Mouse (Mus musculus) midbrain, embryonic 12.5 days (tissue): ENCODE data around the gene Fam177a. TPM values are rescaled to one million over a fixed set of nuclear protein-coding genes. Genes with fewer than 3 reads are reported as not detected.
A peak's percentile ranks its signal among the peaks of the same experiment; 100 is the strongest.
"Not testable (repeated sequence)": the region's sequence is repeated elsewhere in the genome, so short reads cannot be mapped to it uniquely, and the experiment has no call there.

Experiments used
- ATAC-seq: fragments of 200-750 bp; cut with Nextera tagmentation; 2 replicates; pipeline ENCODE4 v1.8.0; 2017; ENCODE audit warnings: low read depth, moderate TSS enrichment, moderate library complexity; ENCODE audit not compliant: low FRiP score
- H3K27ac ChIP-seq: fragments of 300-500 bp; sonication (generic); replicated peaks from 2 replicates; pipeline ENCODE4 v1.5.1; 2016; ENCODE audit warnings: mild to moderate bottlenecking
- H3K27me3 ChIP-seq: fragments of 300-500 bp; sonication (generic); 2 replicates; pipeline ENCODE4 v1.6.1; 2016; ENCODE audit warnings: mild to moderate bottlenecking
- H3K36me3 ChIP-seq: fragments of 300-500 bp; sonication (generic); 2 replicates; pipeline ENCODE4 v1.6.1; 2016
- H3K4me1 ChIP-seq: fragments of 300-500 bp; sonication (generic); 2 replicates; pipeline ENCODE4 v1.6.1; 2016
- H3K4me2 ChIP-seq: fragments of 300-500 bp; sonication (generic); replicated peaks from 2 replicates; pipeline ENCODE4 v1.6.1; 2016; ENCODE audit warnings: mild to moderate bottlenecking, moderate library complexity
- H3K4me3 ChIP-seq: fragments of 300-500 bp; sonication (generic); 2 replicates; pipeline ENCODE4 v1.5.1; 2016; ENCODE audit warnings: mild to moderate bottlenecking
- H3K9ac ChIP-seq: fragments of 300-500 bp; sonication (generic); replicated peaks from 2 replicates; pipeline ENCODE4 v1.6.1; 2016; ENCODE audit warnings: mild to moderate bottlenecking, moderate library complexity
- H3K9me3 ChIP-seq: fragments of 300-500 bp; sonication (generic); 2 replicates; pipeline ENCODE4 v1.6.1; 2016; ENCODE audit warnings: mild to moderate bottlenecking
- WGBS: fragments of 180-500 bp; shearing (Covaris S2); methylation state at CpG from one replicate; pipeline ENCODE4 v1.1.7; 2016; 5-methylcytosine and 5-hydroxymethylcytosine counted together
- polyA plus RNA-seq: library from polyadenylated mRNA; unstranded; fragments of >200 nt; fragmentation: Nextera tagmentation; extraction: Ambion mirVana; gene quantifications from 2 replicates; pipeline ENCODE4 v1.2.1, GENCODE M21; 2016

The Fam177a gene
- 18.1 and 18.9 TPM in 2 replicates for polyA plus RNA-seq

GRCm38 (mm10) chr12:55124242-55124641, at the start of gene Fam177a:
Gene Fam177a, plus strand, starts transcription at chr12:55124469.
- H3K27me3 ChIP-seq, H3K9ac ChIP-seq, H3K27ac ChIP-seq, H3K36me3 ChIP-seq, H3K4me1 ChIP-seq, H3K4me3 ChIP-seq, H3K4me2 ChIP-seq, H3K9me3 ChIP-seq: not testable (repeated sequence)
- ATAC-seq, result peak; percentile 97
- no CpG with 5 or more reads among the region's 40 CpGs for WGBS

GRCm38 (mm10) chr12:55075296-55075695, 49.0 kb upstream of the Fam177a start:
- Histone ChIP-seq H3K4me2 (no peak overlapping the region), H3K4me3 (no peak overlapping the region), H3K9me3 (no peaks in the 10 kb centered on the region), H3K36me3 (no peaks in the 10 kb centered on the region), H3K27me3 (no peaks in the 10 kb centered on the region), H3K9ac (no peak overlapping the region), H3K27ac (no peak overlapping the region), H3K4me1 (no peaks in the 10 kb centered on the region)
- 98% methylated on average over 2 of the region's 2 CpGs for WGBS
- no peak for ATAC-seq

GRCm38 (mm10) chr12:55078706-55079105, 45.6 kb upstream of the Fam177a start:
- ATAC-seq, H3K9ac ChIP-seq, H3K36me3 ChIP-seq, H3K27ac ChIP-seq, H3K9me3 ChIP-seq, H3K27me3 ChIP-seq, H3K4me3 ChIP-seq, H3K4me1 ChIP-seq: not testable (repeated sequence)
- 0 out of 2 replicates have a peak overlapping the region, but pooled peaks have one; percentile 9 for H3K4me2 ChIP-seq
- 46% methylated on average over 2 of the region's 2 CpGs for WGBS

GRCm38 (mm10) chr12:55079726-55080600, 44.3 kb upstream of the Fam177a start, which contains the start of the genes 2700097O09Rik and Srp54a:
Gene 2700097O09Rik, minus strand, starts transcription at chr12:55080110.
Gene Srp54a, plus strand, starts transcription at chr12:55080262.
- Histone ChIP-seq H3K4me2 (peak within 1 kb of the TSS; percentile 62), H3K4me3 (peak within 1 kb of the TSS; percentile 75), H3K27ac (peak within 1 kb of the TSS; percentile 82), H3K9ac (peak within 1 kb of the TSS; percentile 73)
- not testable (repeated sequence) for H3K27me3 ChIP-seq, H3K4me1 ChIP-seq, H3K9me3 ChIP-seq, H3K36me3 ChIP-seq
- peak; percentile 99 for ATAC-seq
- under 1% methylated on average over 60 of the region's 60 CpGs for WGBS

GRCm38 (mm10) chr12:55080601-55080942, 43.7 kb upstream of the Fam177a start:
- H3K27ac ChIP-seq, result peak overlapping the region; percentile 82

GRCm38 (mm10) chr12:55092127-55092526, 32.1 kb upstream of the Fam177a start:
- ATAC-seq, result not testable (repeated sequence)

More at GRCm38 (mm10) chr12:55080601-55080942, 43.7 kb upstream of the Fam177a start:
- not testable (repeated sequence) for H3K4me1 ChIP-seq, H3K36me3 ChIP-seq, H3K9me3 ChIP-seq, H3K27me3 ChIP-seq
- peak; percentile 63 for ATAC-seq
- WGBS, result under 1% methylated on average over 25 of the region's 25 CpGs
- H3K4me2 ChIP-seq, result peak overlapping the region; percentile 57
- peak overlapping the region; percentile 73 for H3K9ac ChIP-seq
- H3K4me3 ChIP-seq, result peak overlapping the region; percentile 75

GRCm38 (mm10) chr12:55112616-55113015, 11.7 kb upstream of the Fam177a start:
- not testable (repeated sequence) for H3K9ac ChIP-seq, H3K36me3 ChIP-seq, ATAC-seq, H3K4me3 ChIP-seq, H3K4me2 ChIP-seq, H3K27ac ChIP-seq, H3K27me3 ChIP-seq, H3K4me1 ChIP-seq, H3K9me3 ChIP-seq
- WGBS, result no CpG with 5 or more reads among the region's 7 CpGs

More at GRCm38 (mm10) chr12:55092127-55092526, 32.1 kb upstream of the Fam177a start:
- H3K4me2 ChIP-seq, H3K9me3 ChIP-seq, H3K4me1 ChIP-seq, H3K36me3 ChIP-seq, H3K9ac ChIP-seq, H3K4me3 ChIP-seq, H3K27me3 ChIP-seq, H3K27ac ChIP-seq: not testable (repeated sequence)
- WGBS, result 100% methylated on average over 1 of the region's 7 CpGs

GRCm38 (mm10) chr12:55124731-55125130, 462 bp downstream of the Fam177a start:
- peak; percentile 57 for ATAC-seq
- H3K9me3 ChIP-seq, H3K9ac ChIP-seq, H3K4me3 ChIP-seq, H3K4me2 ChIP-seq, H3K36me3 ChIP-seq, H3K27me3 ChIP-seq, H3K27ac ChIP-seq, H3K4me1 ChIP-seq: not testable (repeated sequence)
- no CpG with 5 or more reads among the region's 18 CpGs for WGBS

GRCm38 (mm10) chr12:55135540-55135939, 11.3 kb downstream of the Fam177a start:
- H3K27ac ChIP-seq, H3K36me3 ChIP-seq, H3K27me3 ChIP-seq, H3K9me3 ChIP-seq, H3K4me1 ChIP-seq, H3K9ac ChIP-seq, ATAC-seq, H3K4me3 ChIP-seq, H3K4me2 ChIP-seq: not testable (repeated sequence)
- WGBS, result no CpG with 5 or more reads among the region's 6 CpGs

GRCm38 (mm10) chr12:55137859-55138258, 13.6 kb downstream of the Fam177a start:
- no CpG with 5 or more reads among the region's 6 CpGs for WGBS

GRCm38 (mm10) chr12:55154559-55155448, 30.5 kb downstream of the Fam177a start, which contains the start of gene Srp54b:
Gene Srp54b, plus strand, starts transcription at chr12:55155104.
- not testable (repeated sequence) for H3K9ac ChIP-seq, H3K4me1 ChIP-seq, H3K4me2 ChIP-seq, H3K36me3 ChIP-seq, H3K27me3 ChIP-seq, H3K27ac ChIP-seq, H3K9me3 ChIP-seq
- peak within 1 kb of the TSS; percentile 31 for H3K4me3 ChIP-seq
- no CpG with 5 or more reads among the region's 57 CpGs for WGBS
- peak; percentile 98 for ATAC-seq

More at GRCm38 (mm10) chr12:55137859-55138258, 13.6 kb downstream of the Fam177a start:
- not testable (repeated sequence) for H3K27ac ChIP-seq, H3K36me3 ChIP-seq, H3K4me2 ChIP-seq, ATAC-seq, H3K27me3 ChIP-seq, H3K4me3 ChIP-seq, H3K9ac ChIP-seq, H3K4me1 ChIP-seq, H3K9me3 ChIP-seq

GRCm38 (mm10) chr12:55155449-55155783, 31.1 kb downstream of the Fam177a start:
- H3K27ac ChIP-seq, H3K9me3 ChIP-seq, H3K36me3 ChIP-seq, H3K9ac ChIP-seq, H3K4me2 ChIP-seq, H3K27me3 ChIP-seq, H3K4me1 ChIP-seq: not testable (repeated sequence)
- under 1% methylated on average over 10 of the region's 24 CpGs for WGBS
- H3K4me3 ChIP-seq, result peak overlapping the region; percentile 31
- ATAC-seq, result peak; percentile 51; the same call in 1 of the 2 replicates
